Mouse (Mus musculus) thymus, postnatal 14 days (tissue): ENCODE measurements at regions not wholly inside any gene's neighbourhood (a gene's known extent, or its start where the extent isn't known, plus 50 kb on each side); places are given as distances from the start of the nearest gene placed in this dataset.
A peak's percentile ranks its signal among the peaks of the same experiment; 100 is the strongest.

Source experiments
- DNase-seq: peaks from one replicate; pipeline ENCODE4 v3.0.0; 2021

DNA sequence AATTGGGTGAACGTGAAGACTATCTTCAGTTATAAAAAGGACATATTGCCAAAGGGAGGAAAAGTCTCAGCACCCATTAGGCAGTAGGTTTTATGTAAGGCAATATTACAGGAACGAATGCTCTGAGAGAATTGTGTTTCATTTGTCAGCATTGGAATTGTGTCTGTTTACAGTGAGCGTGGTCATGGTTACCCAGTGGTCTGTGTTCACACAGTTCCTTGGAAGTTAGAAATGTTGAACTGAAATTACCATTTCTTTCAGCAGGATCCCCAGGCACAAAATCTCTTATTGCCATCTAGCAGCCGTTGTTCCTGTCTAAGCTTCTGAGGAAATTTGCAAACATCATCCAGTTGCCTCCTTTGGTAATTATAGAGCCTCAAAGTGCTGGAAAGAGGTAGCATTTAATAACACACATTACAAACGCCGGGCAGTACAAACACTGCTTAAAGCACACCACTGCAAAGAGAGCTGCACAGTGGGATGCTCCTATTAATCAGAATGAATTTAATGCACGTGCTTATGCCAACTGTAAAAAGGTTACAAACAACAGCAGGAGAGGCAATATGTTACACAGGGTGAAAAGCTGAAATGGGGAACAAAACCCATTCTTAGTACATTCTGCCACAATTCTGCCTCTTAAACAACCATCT is 555.4 kb upstream of the Marcks start:
- DNase-seq = no peak

DNA sequence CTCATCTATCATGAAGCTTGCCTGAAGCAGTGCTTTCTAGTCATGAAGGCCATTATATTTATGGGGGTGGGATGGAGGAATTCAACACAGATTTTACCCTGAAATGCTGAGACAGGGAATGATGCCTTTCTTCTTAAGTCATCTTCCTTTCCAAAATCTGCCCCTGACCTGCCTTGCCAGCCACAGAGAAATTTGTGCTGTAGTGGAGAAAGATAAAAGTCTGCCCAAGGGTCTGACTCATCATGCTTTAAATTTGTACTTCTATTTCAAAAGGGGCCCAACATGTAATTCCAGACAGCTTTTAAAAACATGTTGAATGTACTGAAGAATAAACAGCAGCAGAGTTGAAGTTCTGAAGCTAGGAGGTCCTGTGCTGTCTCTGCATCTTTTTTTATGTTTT is 554.1 kb upstream of the Marcks start:
- DNase-seq = no peak

DNA sequence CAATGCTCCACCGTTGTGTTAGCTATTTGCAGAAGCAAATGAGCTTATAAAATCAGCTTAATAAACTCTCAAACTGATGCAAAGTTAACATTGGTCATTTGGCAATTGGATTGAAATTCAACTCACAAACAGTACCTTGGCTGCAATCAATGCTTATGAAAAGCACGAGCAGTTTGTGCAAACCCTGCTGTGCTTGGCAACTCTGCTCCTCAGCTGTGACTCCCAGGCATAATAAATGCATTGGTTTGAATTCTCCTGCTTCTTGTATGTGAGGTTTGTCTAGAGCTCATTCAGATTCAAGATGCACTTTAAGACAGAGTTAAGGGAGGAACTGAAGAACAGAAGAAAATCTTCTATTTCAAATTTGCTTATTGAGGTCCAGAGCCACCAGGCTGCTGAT is 553.2 kb upstream of the Marcks start:
- DNase-seq = no peak

DNA sequence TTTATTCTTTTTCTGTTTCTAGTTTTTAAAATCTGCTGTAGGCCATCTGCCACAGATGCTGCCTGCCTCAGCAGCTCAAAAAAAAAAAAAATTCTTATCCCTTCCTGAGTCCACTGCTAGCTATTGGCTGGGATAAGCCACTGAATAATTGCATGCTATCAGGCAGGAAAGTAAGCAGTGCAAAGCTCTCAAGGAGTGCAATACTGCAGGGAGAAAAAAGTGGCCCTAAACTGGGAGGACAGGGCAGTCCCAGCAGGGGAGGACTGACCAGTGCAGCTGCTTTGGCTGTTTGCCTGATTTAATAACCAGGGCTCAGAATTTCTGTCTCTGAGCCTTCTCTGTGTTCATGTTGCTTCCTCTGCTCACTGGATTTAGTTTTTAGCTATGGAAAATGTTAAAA is 544.4 kb upstream of the Marcks start:
- no peak for DNase-seq

- no peak for DNase-seq
These were observed 541.9 kb upstream of the Marcks start for GRCm38 (mm10) chr10:37680601-37681000.

GRCm38 (mm10) chr10:37677826-37678225 is 539.1 kb upstream of the Marcks start:
- no peak for DNase-seq

GRCm38 (mm10) chr10:37668827-37669226 is 530.1 kb upstream of the Marcks start:
- no peak for DNase-seq

DNA sequence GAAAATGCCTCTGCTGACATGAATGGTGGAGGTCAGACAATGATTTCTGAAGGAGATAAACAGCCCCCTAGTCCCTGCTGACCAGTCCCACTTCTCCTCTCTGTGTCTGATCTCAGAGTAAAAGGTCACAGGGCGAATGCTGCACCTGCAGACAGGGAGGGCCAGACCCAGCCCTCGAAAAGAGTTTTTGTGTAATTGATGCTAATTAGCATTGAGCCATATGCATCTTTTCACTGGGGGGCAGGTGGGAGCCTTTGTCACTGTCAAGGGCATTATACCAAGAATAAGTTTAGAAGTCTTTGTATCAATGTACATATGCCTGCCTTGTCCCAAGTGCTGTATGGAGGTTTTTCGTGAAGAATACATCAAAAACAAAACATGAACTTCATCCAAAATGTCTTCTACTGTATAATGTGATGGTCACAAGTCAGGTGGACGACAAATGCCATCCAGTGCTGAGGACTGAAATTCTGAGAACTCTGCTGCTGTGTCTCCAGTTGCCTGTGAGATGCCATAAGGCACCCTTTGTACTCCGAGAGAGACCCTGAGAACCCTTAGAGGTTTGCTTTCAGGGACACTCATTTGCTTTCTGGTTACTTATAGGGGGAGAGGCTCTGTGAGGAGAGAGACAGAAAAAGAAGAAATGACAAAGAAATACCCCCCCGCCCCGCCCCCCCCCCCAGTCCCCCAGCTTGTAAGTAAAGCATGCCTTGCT is 528.5 kb upstream of the Marcks start:
- DNase-seq = no peak

GRCm38 (mm10) chr10:37666535-37666934 is 527.8 kb upstream of the Marcks start:
- peak; percentile 7 for DNase-seq

DNA sequence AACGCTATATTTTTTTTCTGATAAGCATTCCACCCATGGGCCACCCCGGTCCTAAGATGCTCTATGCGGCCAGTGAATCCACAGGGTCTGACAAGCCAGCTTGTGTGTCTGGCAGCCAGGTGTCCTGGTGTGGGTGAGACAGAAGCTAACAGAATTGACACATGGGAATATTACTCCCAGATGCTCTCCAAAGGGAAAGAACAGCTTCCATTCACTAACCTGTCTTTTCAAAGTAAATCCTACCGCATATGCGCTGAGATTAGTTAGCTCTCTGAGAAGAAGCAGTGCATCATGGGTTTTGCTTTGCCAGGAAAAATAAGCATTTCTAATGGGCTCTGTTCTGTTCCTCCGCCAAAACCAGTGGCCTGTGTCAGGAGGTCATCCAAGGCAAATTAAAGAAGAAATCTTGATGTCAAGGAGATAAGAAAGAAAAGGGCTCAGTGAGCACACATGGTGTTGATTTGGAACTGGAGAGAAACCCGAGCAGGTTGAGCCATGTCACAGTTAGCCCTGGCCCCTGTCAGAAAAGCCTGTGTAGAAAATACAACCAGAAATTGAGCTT is 498.4 kb upstream of the Marcks start:
- DNase-seq = no peak

DNA sequence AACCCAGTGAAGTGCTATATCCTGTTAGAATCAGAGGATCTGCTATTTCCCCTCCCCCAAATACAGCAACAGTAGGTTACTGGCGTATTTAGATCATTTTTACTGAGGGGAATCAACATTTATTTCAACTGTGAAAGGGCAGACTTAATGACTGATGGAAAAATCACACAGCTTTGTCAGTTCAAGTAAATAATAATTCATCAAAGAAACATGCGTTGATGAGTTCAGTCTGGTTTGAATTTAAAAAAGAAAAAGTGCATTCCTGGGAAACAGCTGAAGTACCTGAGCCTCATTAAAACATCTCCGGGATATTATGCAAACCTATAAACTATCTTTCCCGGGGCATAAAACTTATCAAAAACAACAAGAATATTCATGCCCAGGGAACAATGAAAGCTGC is 497.7 kb upstream of the Marcks start:
- no peak for DNase-seq

DNA sequence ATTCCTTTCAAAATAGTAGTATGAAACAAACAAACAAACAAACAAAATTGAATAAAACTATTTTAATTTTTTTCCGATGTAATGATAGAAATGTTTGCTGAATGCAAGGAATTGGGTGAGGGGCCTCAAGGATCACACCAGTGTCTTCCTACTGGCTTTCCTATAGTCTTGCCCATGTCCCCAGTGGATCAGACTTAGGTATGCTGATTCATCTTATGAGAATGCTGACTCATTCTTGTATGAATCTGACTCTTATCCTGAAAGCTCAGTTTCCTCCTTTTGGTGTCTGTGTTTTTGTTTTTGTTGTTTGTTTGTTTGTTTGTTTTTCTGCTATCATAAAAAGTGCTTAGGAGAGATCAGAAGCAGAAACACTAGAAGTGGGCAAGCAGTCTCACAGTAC is 491.7 kb upstream of the Marcks start:
- no peak for DNase-seq

GRCm38 (mm10) chr10:37627900-37628299 is 489.2 kb upstream of the Marcks start:
- DNase-seq = no peak

DNA sequence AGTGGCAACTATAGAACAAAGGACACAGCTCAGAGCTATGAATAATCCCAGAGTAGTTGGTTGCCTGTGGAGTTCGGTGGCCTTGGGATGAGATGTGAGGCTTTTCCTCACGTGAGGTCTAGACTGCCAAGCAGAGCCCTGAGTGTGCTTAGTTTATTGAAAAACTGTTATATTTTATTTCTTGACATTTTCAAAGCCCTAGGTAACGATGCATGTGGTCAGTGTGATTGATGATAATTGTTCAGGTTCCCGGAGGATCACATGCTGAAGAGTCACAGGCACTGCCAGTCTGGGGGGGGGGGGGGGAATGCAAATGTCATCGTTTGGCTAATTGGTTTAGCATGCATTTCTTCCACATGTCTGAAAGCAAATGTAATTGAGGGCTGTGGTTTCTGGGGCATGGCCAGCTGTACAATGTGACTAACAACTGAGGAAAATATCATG is 488.1 kb upstream of the Marcks start:
- peak; percentile 22 for DNase-seq

DNA sequence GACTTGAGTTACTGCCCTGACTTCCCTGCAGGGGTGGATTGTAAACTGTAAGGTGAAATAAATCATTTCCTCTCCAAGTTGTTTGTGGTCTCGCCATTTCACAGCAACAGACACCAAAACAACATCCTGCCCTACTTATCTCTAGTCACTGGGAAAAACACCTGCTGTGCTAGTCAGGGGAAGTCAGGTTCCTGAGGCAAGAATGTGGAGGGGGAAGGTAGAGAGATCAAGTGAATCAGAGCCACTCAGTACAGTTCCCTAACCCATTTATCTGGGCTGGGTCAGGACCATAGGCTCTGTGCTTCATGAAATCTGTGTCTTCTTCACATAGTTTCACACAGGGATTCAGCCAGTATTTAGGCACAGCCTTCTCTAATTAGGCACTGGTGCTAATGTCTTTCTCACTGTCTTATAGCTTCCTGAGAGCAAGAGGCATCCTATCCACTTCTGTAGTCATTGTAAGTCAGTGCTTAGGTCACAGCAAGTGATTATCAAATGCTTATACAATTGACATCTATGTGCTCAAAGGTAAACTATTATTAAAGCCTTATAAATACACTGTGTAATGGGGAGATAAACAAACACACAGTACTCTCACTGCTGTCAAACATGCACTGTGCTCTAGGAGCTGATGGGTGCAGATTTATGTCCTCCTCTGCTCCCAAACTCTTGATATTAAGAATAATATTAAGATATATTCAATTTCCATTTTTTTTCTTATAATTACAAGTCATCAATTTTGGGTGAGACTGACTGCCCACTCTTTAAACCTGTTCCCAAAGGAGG is 487.4 kb upstream of the Marcks start:
- peak; percentile 52 for DNase-seq

- DNase-seq = no peak
These were observed 484.3 kb upstream of the Marcks start for GRCm38 (mm10) chr10:37623041-37623440.

GRCm38 (mm10) chr10:37618606-37619005 is 479.9 kb upstream of the Marcks start:
- peak; percentile 19 for DNase-seq

- DNase-seq = no peak
These were observed 479.1 kb upstream of the Marcks start for GRCm38 (mm10) chr10:37617708-37618300.

DNA sequence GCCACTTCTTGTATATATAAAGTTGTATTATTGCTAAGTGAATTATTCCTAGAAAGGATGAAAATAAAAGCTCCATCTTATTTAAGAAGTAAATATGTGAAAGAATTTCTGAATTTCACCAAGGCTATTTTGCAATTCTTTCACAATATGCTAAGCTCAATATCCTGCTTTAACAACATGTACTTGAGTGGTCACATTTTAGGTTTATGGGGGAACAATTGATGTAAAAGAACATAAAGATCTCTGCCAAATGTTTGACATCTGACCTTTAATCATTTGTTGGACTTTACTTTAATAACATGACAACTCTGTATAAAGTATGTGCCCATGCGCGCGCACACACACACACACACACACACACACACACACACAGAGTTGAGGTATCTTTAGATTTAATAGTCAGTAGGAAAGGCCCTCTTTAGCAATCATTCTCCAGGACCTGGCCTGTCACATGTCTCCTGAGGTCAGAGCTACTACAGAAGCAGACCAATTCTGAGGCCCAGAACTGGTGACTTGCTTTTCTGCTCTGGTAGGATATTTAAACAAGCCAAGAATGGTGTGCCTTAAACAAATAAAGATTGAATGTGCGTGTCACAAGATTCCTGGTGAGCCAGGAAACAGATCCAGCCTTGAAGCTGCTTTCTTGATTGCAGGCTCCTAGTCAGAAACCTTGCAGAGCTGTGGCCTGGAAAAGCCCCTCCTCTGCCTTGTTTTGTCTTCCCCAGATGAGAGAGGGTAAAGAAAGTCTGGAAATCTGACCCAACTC is 477.4 kb upstream of the Marcks start:
- no peak for DNase-seq

GRCm38 (mm10) chr10:37613936-37614335 is 475.2 kb upstream of the Marcks start:
- DNase-seq = no peak

GRCm38 (mm10) chr10:37603529-37603928 is 464.8 kb upstream of the Marcks start:
- DNase-seq = no peak

GRCm38 (mm10) chr10:37602936-37603335 is 464.2 kb upstream of the Marcks start:
- no peak for DNase-seq
